Mouse (Mus musculus) lung, embryonic 15.5 days (tissue): ENCODE measurements around the gene Gstm5. TPM values are rescaled to one million over a fixed set of nuclear protein-coding genes. Genes with fewer than 3 reads are reported as not detected.

Source experiments
- ATAC-seq: fragments of 200-750 bp; cut with Nextera tagmentation; 2 replicates; pipeline ENCODE4 v1.8.0; 2017; ENCODE audit warnings: moderate number of reproducible peaks, borderline replicate concordance; ENCODE audit not compliant: low FRiP score, low TSS enrichment; ENCODE audit errors: extremely low read depth
- H3K27ac ChIP-seq: fragments of 300-500 bp; sonication (generic); 2 replicates; pipeline ENCODE4 v1.5.1; 2015; ENCODE audit warnings: moderate library complexity, mild to moderate bottlenecking, inconsistent platforms
- H3K27me3 ChIP-seq: fragments of 300-500 bp; sonication (generic); 2 replicates; pipeline ENCODE4 v1.6.1; 2015; ENCODE audit warnings: inconsistent platforms
- H3K36me3 ChIP-seq: fragments of 300-500 bp; sonication (generic); 2 replicates; pipeline ENCODE4 v1.6.1; 2015; ENCODE audit warnings: inconsistent platforms
- H3K4me1 ChIP-seq: fragments of 300-500 bp; sonication (generic); 2 replicates; pipeline ENCODE4 v1.6.1; 2015; ENCODE audit warnings: inconsistent platforms
- H3K4me2 ChIP-seq: fragments of 300-500 bp; sonication (generic); 2 replicates; pipeline ENCODE4 v1.6.1; 2015; ENCODE audit warnings: inconsistent platforms, mild to moderate bottlenecking, moderate library complexity
- H3K4me3 ChIP-seq: fragments of 300-500 bp; sonication (generic); 2 replicates; pipeline ENCODE4 v1.5.1; 2015; ENCODE audit warnings: mild to moderate bottlenecking, inconsistent platforms
- H3K9ac ChIP-seq: fragments of 300-500 bp; sonication (generic); 2 replicates; pipeline ENCODE4 v1.6.1; 2015; ENCODE audit warnings: inconsistent platforms
- H3K9me3 ChIP-seq: fragments of 300-500 bp; sonication (generic); 2 replicates; pipeline ENCODE4 v1.6.1; 2016; ENCODE audit warnings: inconsistent platforms
- WGBS: fragments of 180-500 bp; shearing (Covaris S2); methylation state at CpG from one replicate; pipeline ENCODE4 v1.1.7; 2015; 5-methylcytosine and 5-hydroxymethylcytosine counted together
- polyA plus RNA-seq: library from polyadenylated mRNA; unstranded; fragments of >200 nt; fragmentation: Nextera tagmentation; extraction: Ambion mirVana; gene quantifications from 2 replicates; pipeline ENCODE4 v1.2.1, GENCODE M21; 2015

Gene Gstm5
- 116 and 127 TPM in 2 replicates for polyA plus RNA-seq

DNA sequence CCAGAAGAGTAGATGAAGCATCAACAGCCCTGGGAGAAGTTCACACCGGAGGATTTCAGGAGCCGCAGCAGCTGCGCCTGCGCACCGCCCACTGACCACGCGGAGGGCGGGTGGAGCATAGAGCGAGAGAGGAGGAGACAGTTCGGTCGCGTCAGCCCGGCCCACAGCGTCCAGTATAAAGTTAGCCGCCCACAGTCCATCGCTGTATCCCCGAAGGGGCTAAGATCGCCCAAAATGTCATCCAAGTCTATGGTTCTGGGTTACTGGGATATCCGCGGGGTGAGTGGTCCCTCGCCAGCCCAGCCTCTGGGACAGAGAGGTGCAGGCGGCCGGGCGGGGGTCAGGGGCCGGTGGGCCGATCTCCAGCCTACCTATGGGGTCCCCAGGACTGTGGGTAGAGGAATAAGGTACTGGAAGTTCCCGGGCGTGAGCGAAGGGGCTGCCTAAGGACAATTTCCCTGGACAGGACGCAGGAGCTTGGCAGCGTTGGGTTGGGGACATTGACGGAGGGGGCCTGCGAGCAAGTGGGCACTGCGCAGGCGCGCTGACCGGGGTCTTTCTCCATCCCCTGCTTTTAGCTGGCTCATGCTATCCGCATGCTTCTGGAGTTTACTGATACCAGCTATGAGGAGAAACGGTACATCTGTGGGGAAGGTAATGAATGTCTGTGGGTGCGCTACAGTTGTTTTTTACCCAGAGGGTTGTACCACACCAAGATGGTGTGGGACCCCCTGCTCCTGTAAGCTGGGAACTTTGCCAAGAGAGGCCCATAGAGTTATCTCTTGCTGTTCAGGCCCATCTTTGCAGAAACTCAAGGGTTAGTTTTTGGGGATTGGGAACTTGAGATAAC, at the start of gene Gstm5:
Gene Gstm5 (plus strand): TSS at position 102 of the 850 bp plus-strand sequence.
- ATAC-seq, result peak; percentile 95
- Histone ChIP-seq H3K4me1 (peaks cover 10% of the 10 kb centered on the region; the same call in 1 of the 2 replicates), H3K4me3 (peak within 1 kb of the TSS; percentile 66), H3K36me3 (no peaks in the 10 kb centered on the region), H3K9ac (peak within 1 kb of the TSS; percentile 71), H3K27ac (peak within 1 kb of the TSS; percentile 64), H3K9me3 (no peaks in the 10 kb centered on the region), H3K27me3 (no peaks in the 10 kb centered on the region), H3K4me2 (peak within 1 kb of the TSS; percentile 88)
- WGBS, result 7% methylated on average over 40 of the region's 40 CpGs

GRCm38 (mm10) chr3:107846175-107846574, 49.4 kb upstream of the Gstm5 start:
- no peak overlapping the region for H3K4me2 ChIP-seq
- no peak overlapping the region for H3K9ac ChIP-seq
- H3K36me3 ChIP-seq, result no peaks in the 10 kb centered on the region
- 90% methylated on average over 1 of the region's 1 CpGs for WGBS
- H3K27me3 ChIP-seq, result no peaks in the 10 kb centered on the region
- no peak for ATAC-seq
- peaks cover 50% of the 10 kb centered on the region for H3K4me1 ChIP-seq
- H3K9me3 ChIP-seq, result no peaks in the 10 kb centered on the region
- no peak overlapping the region for H3K27ac ChIP-seq
- H3K4me3 ChIP-seq, result no peak overlapping the region

DNA sequence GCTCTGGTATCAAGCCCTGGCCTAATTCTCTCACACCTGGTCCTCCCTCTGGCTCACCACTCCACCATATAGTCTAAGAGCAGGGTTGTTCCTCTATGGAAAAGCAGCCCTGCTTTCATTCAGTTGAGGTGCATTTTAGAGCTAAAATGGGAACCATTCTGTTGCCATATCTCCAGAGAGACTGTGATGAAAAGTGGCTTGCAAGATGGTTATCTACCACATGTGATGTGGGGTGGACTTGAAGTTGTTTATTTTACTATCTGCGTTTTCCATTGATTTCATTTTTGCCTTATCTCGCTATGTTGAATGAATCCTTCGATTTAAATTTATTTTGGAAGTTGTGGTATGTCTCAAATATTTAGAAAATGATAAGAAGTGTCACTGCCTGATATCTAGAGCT, 48.8 kb upstream of the Gstm5 start:
- Histone ChIP-seq H3K27me3 (no peaks in the 10 kb centered on the region), H3K9me3 (no peaks in the 10 kb centered on the region), H3K9ac (no peak overlapping the region), H3K4me1 (peaks cover 50% of the 10 kb centered on the region), H3K36me3 (no peaks in the 10 kb centered on the region), H3K27ac (no peak overlapping the region), H3K4me2 (no peak overlapping the region), H3K4me3 (no peak overlapping the region)
- ATAC-seq, result no peak
- WGBS, result 19% methylated on average over 3 of the region's 3 CpGs

DNA sequence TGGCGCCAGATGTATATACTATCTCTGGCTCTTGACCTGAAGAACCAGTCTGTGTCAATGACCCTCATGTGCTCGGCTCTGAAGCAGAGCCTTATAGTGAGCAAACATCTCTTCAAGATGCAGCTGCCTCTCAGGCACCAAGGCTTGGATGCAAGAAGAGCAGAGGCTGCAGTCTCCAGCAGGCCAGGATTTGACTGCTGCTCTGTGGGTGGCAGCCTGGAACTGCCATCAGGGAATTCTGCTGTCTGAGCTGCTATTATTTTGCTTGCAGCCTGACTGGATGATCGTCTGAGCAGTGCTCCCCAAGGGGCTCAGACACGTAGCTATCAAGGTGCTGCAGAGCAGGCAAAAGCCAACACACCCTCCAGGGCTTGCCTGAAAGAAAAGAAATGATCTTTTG, 47.5 kb upstream of the Gstm5 start:
- H3K9ac ChIP-seq, result no peak overlapping the region
- no peaks in the 10 kb centered on the region for H3K27me3 ChIP-seq
- no peak overlapping the region for H3K27ac ChIP-seq
- H3K36me3 ChIP-seq, result no peaks in the 10 kb centered on the region
- H3K4me2 ChIP-seq, result no peak overlapping the region
- WGBS, result 33% methylated on average over 4 of the region's 4 CpGs
- ATAC-seq, result no peak
- H3K9me3 ChIP-seq, result no peaks in the 10 kb centered on the region
- peaks cover 50% of the 10 kb centered on the region for H3K4me1 ChIP-seq
- no peak overlapping the region for H3K4me3 ChIP-seq

DNA sequence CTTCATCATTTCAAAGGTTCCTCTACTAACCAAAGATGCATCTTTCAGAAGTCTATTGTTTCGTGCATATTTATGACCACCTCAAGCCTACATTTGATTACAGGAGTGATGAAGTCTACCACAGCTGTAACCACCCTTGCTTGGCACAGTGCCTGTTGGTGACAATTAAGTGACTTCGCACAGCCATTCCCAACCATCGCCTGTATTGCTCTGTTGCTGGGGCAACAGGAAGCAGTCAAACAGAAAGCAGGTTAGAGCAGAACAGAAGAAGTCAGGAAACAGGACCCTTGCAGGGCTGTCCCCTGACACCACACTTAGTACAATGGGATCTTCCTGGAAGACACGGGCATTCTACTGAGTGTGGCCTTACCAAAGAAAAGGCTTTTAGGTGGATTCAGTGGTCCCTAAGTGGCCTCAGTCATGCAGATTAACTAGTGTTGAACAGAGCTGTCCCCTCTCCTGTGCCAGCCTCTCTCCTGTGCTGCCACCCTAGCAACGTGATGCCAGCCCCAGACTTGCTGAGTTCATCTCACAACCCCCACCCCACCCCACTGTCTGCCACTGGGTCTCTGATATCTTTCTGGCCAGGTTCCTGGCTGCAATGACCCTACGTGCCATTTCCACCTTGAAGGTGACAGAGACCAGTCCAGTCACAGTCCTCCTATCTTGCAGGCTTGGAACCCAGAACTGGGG, 46.5 kb upstream of the Gstm5 start:
- ATAC-seq, result no peak
- H3K27ac ChIP-seq, result no peak overlapping the region
- H3K4me3 ChIP-seq, result no peak overlapping the region
- H3K4me2 ChIP-seq, result no peak overlapping the region
- H3K27me3 ChIP-seq, result no peaks in the 10 kb centered on the region
- no peaks in the 10 kb centered on the region for H3K9me3 ChIP-seq
- H3K4me1 ChIP-seq, result peaks cover 44% of the 10 kb centered on the region
- 63% methylated on average over 6 of the region's 6 CpGs for WGBS
- no peak overlapping the region for H3K9ac ChIP-seq
- H3K36me3 ChIP-seq, result no peaks in the 10 kb centered on the region

GRCm38 (mm10) chr3:107849693-107850031, 46.0 kb upstream of the Gstm5 start:
- Histone ChIP-seq H3K27ac (peak overlapping the region; percentile 62; the same call in 1 of the 2 replicates), H3K27me3 (no peaks in the 10 kb centered on the region), H3K9me3 (no peaks in the 10 kb centered on the region), H3K4me3 (no peak overlapping the region), H3K4me2 (no peak overlapping the region), H3K9ac (no peak overlapping the region), H3K4me1 (peaks cover 39% of the 10 kb centered on the region), H3K36me3 (no peaks in the 10 kb centered on the region)
- ATAC-seq, result no peak
- 74% methylated on average over 2 of the region's 2 CpGs for WGBS

GRCm38 (mm10) chr3:107850418-107851031, 45.1 kb upstream of the Gstm5 start:
- 17% methylated on average over 12 of the region's 12 CpGs for WGBS
- H3K9me3 ChIP-seq, result no peaks in the 10 kb centered on the region
- no peaks in the 10 kb centered on the region for H3K27me3 ChIP-seq
- H3K27ac ChIP-seq, result peak overlapping the region; percentile 62
- peak overlapping the region; percentile 38 for H3K4me2 ChIP-seq
- no peak overlapping the region for H3K4me3 ChIP-seq
- ATAC-seq, result peak; percentile 87
- H3K36me3 ChIP-seq, result no peaks in the 10 kb centered on the region
- peaks cover 37% of the 10 kb centered on the region for H3K4me1 ChIP-seq
- no peak overlapping the region for H3K9ac ChIP-seq

- H3K9ac ChIP-seq, result no peak overlapping the region
- H3K27me3 ChIP-seq, result no peaks in the 10 kb centered on the region; the same call in 1 of the 2 replicates
- ATAC-seq, result no peak
- no peaks in the 10 kb centered on the region for H3K9me3 ChIP-seq
- no peaks in the 10 kb centered on the region for H3K36me3 ChIP-seq
- H3K4me2 ChIP-seq, result no peak overlapping the region
- peaks cover 33% of the 10 kb centered on the region for H3K4me1 ChIP-seq
- 52% methylated on average over 7 of the region's 7 CpGs for WGBS
- no peak overlapping the region for H3K27ac ChIP-seq
- H3K4me3 ChIP-seq, result no peak overlapping the region
Measured at GRCm38 (mm10) chr3:107852786-107853185, 42.8 kb upstream of the Gstm5 start.

GRCm38 (mm10) chr3:107853232-107854181, 42.1 kb upstream of the Gstm5 start:
- Histone ChIP-seq H3K27ac (no peak overlapping the region), H3K4me2 (no peak overlapping the region), H3K4me3 (no peak overlapping the region), H3K9me3 (no peaks in the 10 kb centered on the region), H3K4me1 (peaks cover 25% of the 10 kb centered on the region), H3K27me3 (no peaks in the 10 kb centered on the region; the same call in 1 of the 2 replicates), H3K36me3 (no peaks in the 10 kb centered on the region), H3K9ac (no peak overlapping the region)
- WGBS, result 81% methylated on average over 17 of the region's 17 CpGs
- no peak for ATAC-seq

GRCm38 (mm10) chr3:107855368-107855767, 40.3 kb upstream of the Gstm5 start:
- Histone ChIP-seq H3K27me3 (no peaks in the 10 kb centered on the region; the same call in 1 of the 2 replicates), H3K27ac (no peak overlapping the region), H3K4me3 (no peak overlapping the region), H3K4me1 (peaks cover 8% of the 10 kb centered on the region), H3K4me2 (no peak overlapping the region), H3K9me3 (no peaks in the 10 kb centered on the region), H3K36me3 (no peaks in the 10 kb centered on the region), H3K9ac (no peak overlapping the region)
- WGBS, result 74% methylated on average over 13 of the region's 13 CpGs
- ATAC-seq, result no peak

GRCm38 (mm10) chr3:107857646-107858045, 38.0 kb upstream of the Gstm5 start:
- Histone ChIP-seq H3K36me3 (no peaks in the 10 kb centered on the region), H3K27ac (no peak overlapping the region), H3K9ac (no peak overlapping the region), H3K4me2 (no peak overlapping the region), H3K27me3 (no peaks in the 10 kb centered on the region; the same call in 1 of the 2 replicates), H3K4me1 (no peaks in the 10 kb centered on the region), H3K9me3 (no peaks in the 10 kb centered on the region), H3K4me3 (no peak overlapping the region)
- ATAC-seq, result no peak
- WGBS, result 51% methylated on average over 6 of the region's 6 CpGs
